Mouse (Mus musculus): ENCODE results near the gene Plekhh1. TPM values are rescaled to one million over a fixed set of nuclear protein-coding genes. Genes with fewer than 3 reads are reported as not detected.
"Not testable (repeated sequence)": the region's sequence is repeated elsewhere in the genome, so short reads cannot be mapped to it uniquely, and the experiment has no call there.

Gene Plekhh1
- total and polyA plus RNA-seq, 2 experiments from 2014 or later = 0.86 to 4.8 TPM

DNA sequence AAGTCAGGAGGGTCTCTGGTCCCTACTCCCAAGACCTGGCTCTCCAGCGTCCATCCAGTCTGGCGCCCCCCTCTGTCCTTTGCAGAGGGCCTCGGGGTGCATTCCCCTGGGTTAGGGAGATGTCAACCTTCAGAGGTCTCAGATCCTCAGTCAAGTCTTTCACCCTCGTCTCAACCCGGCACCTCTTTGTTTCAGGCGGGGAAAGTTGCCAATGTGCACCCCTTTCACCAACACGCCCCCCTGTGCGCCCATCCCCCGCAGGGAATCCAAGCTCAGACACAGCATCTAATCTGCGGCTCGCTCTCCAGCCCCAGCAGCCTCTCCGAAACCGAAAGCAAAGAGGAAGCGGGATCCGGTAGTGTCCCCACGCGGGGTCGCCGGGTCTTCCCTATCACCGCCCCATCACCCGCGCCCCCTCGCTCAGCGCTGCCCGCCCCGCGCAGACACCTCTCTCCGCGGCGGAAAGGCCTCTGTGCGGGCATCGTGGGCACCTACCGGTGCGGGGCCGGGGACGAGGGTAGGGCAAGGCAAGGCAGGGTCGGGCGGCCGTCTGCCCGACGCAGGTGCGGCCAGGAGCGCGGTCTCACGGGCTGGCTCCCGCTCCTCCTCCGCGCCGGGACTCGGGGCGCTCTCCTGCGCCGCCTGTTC, 22.4 kb upstream of the Plekhh1 start:
- Histone ChIP-seq H3K27ac (ENCODE audit: low read depth, low read length) (peak overlapping the region; percentile 89), H3K9me3 (ENCODE audit: low read length) (no peaks in the 10 kb centered on the region), H3K4me3 (ENCODE audit: low read depth, low read length) (peak overlapping the region; percentile 93), H3K9ac (peak overlapping the region; percentile 95), H3K36me3 (ENCODE audit: insufficient read depth) (no peaks in the 10 kb centered on the region), H3K27me3 (ENCODE audit: insufficient read depth, low read length) (no peaks in the 10 kb centered on the region), H3K4me1 (ENCODE audit: insufficient read depth) (peaks cover 16% of the 10 kb centered on the region; the same call in 1 of the 2 replicates), H3K4me2 (ENCODE audit: low read depth) (peak overlapping the region; percentile 84)
- WGBS = under 1% methylated on average over 44 of the region's 53 CpGs
- TF ChIP-seq CTCF (IDR thresholded peaks at IDR 0.05; ENCODE audit: low read depth) = peak; percentile 65
- peak; percentile 80 for DNase-seq
- ATAC-seq = peak; percentile 74

DNA sequence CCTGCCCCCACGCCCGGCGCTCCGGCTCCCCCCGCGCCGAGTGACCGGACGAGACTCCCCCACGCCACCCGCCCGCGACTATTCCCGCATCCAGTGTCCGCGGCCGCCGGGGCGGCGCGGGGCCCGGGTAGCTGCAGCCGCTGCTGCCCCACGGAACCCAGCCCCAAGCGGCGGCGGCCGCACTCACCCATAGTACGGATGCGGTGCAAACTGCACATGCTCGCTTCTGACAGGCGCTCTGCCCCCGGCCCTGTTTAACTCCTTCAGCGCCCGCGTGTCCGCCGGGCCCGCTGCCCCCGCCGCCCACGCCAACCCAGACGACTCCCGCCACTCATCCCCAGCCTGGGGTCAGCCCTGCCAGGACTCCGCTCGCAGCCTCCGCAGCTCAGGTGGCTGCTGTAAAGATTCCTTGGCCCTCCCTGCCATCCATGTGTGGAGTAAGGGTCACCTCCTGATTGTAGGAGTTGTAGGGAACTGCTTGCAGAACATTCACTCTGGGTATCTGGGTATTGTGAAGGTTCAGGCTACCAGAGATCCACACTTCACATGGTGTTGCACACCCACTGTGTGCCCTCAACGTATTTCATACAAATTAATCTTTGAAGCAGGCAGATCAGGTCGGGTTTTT, 21.7 kb upstream of the Plekhh1 start, which contains the start of gene Tmem229b:
Gene Tmem229b, minus strand, starts transcription at position 502 of the 628 bp plus-strand sequence.
- peak within 1 kb of the TSS; percentile 93 for H3K4me3 ChIP-seq (ENCODE audit: low read depth, low read length)
- DNase-seq (peak; percentile 80), ATAC-seq (peak; percentile 95)
- peaks cover 16% of the 10 kb centered on the region; the same call in 1 of the 2 replicates for H3K4me1 ChIP-seq (ENCODE audit: insufficient read depth)
- TF ChIP-seq CTCF (IDR thresholded peaks at IDR 0.05; ENCODE audit: low read depth) = no peak
- WGBS = under 1% methylated on average over 47 of the region's 49 CpGs
- H3K27ac ChIP-seq (ENCODE audit: low read depth, low read length) = peak within 1 kb of the TSS; percentile 89
- peak within 1 kb of the TSS; percentile 95 for H3K9ac ChIP-seq
- H3K27me3 ChIP-seq (ENCODE audit: insufficient read depth, low read length) = no peaks in the 10 kb centered on the region
- no peaks in the 10 kb centered on the region for H3K9me3 ChIP-seq (ENCODE audit: low read length)
- H3K36me3 ChIP-seq (ENCODE audit: insufficient read depth) = no peaks in the 10 kb centered on the region
- peak within 1 kb of the TSS; percentile 84 for H3K4me2 ChIP-seq (ENCODE audit: low read depth)

DNA sequence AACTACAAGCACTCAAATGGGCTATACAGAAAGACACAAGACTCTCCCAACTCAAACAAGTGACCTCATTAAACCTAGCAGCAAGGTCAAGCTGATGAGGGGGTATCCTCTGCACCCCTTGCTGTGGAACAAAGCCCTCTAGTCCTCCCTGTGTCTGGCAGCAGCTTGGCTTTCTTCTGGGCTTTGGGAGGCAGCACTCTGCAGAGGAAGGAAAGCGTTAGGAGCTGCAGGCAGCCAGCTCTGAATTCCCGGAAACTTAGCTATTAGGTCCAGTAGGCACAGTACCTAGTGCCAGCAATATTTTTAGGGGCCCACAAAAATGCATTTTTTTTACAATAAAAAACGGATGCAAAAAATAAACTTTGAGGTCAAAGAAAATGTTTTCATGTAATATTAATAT, 18.4 kb upstream of the Plekhh1 start:
- Histone ChIP-seq H3K27me3 (ENCODE audit: insufficient read depth, low read length) (no peaks in the 10 kb centered on the region), H3K4me3 (ENCODE audit: low read depth, low read length) (no peak overlapping the region), H3K4me1 (ENCODE audit: insufficient read depth) (peaks cover 13% of the 10 kb centered on the region; the same call in 1 of the 2 replicates), H3K9me3 (ENCODE audit: low read length) (no peaks in the 10 kb centered on the region), H3K9ac (no peak overlapping the region), H3K27ac (ENCODE audit: low read depth, low read length) (no peak overlapping the region), H3K4me2 (ENCODE audit: low read depth) (no peak overlapping the region), H3K36me3 (ENCODE audit: insufficient read depth) (no peaks in the 10 kb centered on the region)
- no peak for ATAC-seq
- DNase-seq = no peak
- WGBS = 33% methylated on average over 3 of the region's 3 CpGs
- TF ChIP-seq CTCF (IDR thresholded peaks at IDR 0.05; ENCODE audit: low read depth) = no peak

DNA sequence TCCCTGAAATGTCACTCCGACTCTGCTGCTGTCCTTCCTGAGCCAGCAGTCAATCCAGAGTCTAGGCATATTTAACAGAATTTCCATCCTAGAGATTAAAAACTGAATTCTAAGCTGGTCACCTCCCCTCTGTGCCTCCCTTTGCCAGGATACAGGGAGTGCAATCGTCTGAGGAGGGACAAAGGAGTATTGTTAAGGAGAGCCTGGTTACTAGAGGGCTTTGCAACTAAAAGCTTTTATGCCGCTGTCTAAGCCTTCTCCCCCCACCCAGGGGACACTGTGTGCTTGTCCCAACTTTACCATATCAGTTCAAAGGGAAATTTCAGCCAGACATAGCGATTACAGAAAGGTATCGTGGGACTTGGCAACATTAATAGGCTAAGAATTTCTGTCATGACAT, 12.9 kb upstream of the Plekhh1 start:
- no peaks in the 10 kb centered on the region for H3K4me1 ChIP-seq (ENCODE audit: insufficient read depth)
- H3K36me3 ChIP-seq (ENCODE audit: insufficient read depth) = no peaks in the 10 kb centered on the region
- H3K27ac ChIP-seq (ENCODE audit: low read depth, low read length) = no peak overlapping the region
- H3K9me3 ChIP-seq (ENCODE audit: low read length) = no peaks in the 10 kb centered on the region
- no peak overlapping the region for H3K4me3 ChIP-seq (ENCODE audit: low read depth, low read length)
- 0 out of 2 replicates have a peak, but pooled peaks have one; percentile 25 for ATAC-seq
- no peak overlapping the region for H3K4me2 ChIP-seq (ENCODE audit: low read depth)
- H3K27me3 ChIP-seq (ENCODE audit: insufficient read depth, low read length) = no peaks in the 10 kb centered on the region
- WGBS = 10% methylated on average over 5 of the region's 5 CpGs
- H3K9ac ChIP-seq = no peak overlapping the region
- no peak for DNase-seq
- TF ChIP-seq CTCF (IDR thresholded peaks at IDR 0.05; ENCODE audit: low read depth) = no peak

DNA sequence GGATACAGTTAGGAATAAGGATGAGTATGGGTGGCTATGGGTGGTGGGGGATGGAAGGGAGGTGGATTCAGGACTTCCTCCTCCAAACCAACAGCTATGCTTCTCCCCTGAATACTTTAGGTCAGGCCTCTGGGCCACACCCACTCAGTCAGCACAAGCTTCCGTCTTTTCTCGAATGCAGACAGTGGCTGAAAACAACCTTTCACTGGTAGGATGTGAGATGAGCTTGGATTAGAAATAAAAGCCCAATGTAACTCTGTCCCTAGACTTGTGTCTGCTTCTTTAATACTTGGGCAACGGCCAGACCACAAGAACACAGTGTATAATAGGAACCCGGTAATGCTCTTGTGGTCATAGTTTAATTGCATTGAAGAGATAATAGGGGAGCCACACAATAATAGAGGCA, 11.0 kb upstream of the Plekhh1 start:
- ATAC-seq (no peak), DNase-seq (no peak)
- 38% methylated on average over 4 of the region's 4 CpGs for WGBS
- Histone ChIP-seq H3K4me3 (ENCODE audit: low read depth, low read length) (no peak overlapping the region), H3K27ac (ENCODE audit: low read depth, low read length) (no peak overlapping the region), H3K36me3 (ENCODE audit: insufficient read depth) (no peaks in the 10 kb centered on the region), H3K9me3 (ENCODE audit: low read length) (no peaks in the 10 kb centered on the region), H3K4me2 (ENCODE audit: low read depth) (no peak overlapping the region), H3K27me3 (ENCODE audit: insufficient read depth, low read length) (no peaks in the 10 kb centered on the region), H3K4me1 (ENCODE audit: insufficient read depth) (no peaks in the 10 kb centered on the region), H3K9ac (no peak overlapping the region)
- no peak for TF ChIP-seq CTCF (IDR thresholded peaks at IDR 0.05; ENCODE audit: low read depth)

DNA sequence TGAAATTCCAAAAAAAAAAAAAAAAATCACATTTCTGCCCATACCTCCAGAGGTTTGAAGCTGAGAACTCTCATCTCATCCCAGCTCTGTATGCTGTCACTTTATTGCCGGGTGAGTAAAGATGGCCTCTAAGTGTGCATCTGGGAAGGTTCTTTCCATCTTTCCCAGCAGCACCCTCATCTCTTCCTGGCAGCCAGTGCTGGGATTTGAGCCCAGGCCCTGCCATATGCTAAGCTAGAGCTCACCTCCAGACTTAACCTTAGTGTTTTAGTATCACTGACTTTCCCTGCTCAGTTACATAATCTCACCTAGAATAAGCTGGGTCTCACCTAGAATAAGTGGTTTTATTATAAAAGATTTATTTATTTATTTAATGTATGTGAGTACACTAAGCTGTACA, 7.1 kb upstream of the Plekhh1 start:
- H3K27ac ChIP-seq (ENCODE audit: low read depth, low read length) = no peak overlapping the region
- no peak for TF ChIP-seq CTCF (IDR thresholded peaks at IDR 0.05; ENCODE audit: low read depth)
- no peak overlapping the region for H3K4me3 ChIP-seq (ENCODE audit: low read depth, low read length)
- ATAC-seq (no peak), DNase-seq (no peak)
- no peaks in the 10 kb centered on the region for H3K36me3 ChIP-seq (ENCODE audit: insufficient read depth)
- no peak overlapping the region for H3K9ac ChIP-seq
- 79% methylated on average over 1 of the region's 1 CpGs for WGBS
- no peaks in the 10 kb centered on the region for H3K9me3 ChIP-seq (ENCODE audit: low read length)
- no peak overlapping the region for H3K4me2 ChIP-seq (ENCODE audit: low read depth)
- H3K27me3 ChIP-seq (ENCODE audit: insufficient read depth, low read length) = no peaks in the 10 kb centered on the region
- no peaks in the 10 kb centered on the region for H3K4me1 ChIP-seq (ENCODE audit: insufficient read depth)

DNA sequence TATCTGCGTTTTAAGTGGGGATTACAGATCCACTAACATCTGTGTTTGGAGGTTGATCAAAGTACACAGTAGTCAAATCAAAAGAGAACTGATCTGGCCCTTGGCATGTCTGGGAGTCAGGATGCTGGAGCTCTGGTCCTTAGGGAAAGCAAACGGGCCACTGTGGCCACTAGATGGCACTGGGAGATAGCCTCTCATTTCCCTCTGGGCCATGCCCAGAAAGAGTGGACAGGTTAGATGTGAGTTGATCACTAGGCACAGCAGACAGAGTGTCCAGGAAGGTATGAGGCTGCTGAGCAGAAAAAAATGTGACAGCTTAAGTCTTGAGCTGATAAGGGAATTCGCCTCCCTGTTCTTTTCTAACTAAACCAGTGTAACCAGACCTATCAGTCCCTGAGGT, 6.1 kb upstream of the Plekhh1 start:
- H3K27me3 ChIP-seq (ENCODE audit: insufficient read depth, low read length) = no peaks in the 10 kb centered on the region
- no peaks in the 10 kb centered on the region for H3K4me1 ChIP-seq (ENCODE audit: insufficient read depth)
- TF ChIP-seq CTCF (IDR thresholded peaks at IDR 0.05; ENCODE audit: low read depth) = peak; percentile 79
- ATAC-seq (peak; percentile 51; the same call in 1 of the 2 replicates), DNase-seq (peak; percentile 55)
- H3K27ac ChIP-seq (ENCODE audit: low read depth, low read length) = no peak overlapping the region
- H3K4me2 ChIP-seq (ENCODE audit: low read depth) = no peak overlapping the region
- WGBS = 19% methylated on average over 3 of the region's 3 CpGs
- no peaks in the 10 kb centered on the region for H3K9me3 ChIP-seq (ENCODE audit: low read length)
- no peak overlapping the region for H3K4me3 ChIP-seq (ENCODE audit: low read depth, low read length)
- H3K36me3 ChIP-seq (ENCODE audit: insufficient read depth) = no peaks in the 10 kb centered on the region
- H3K9ac ChIP-seq = no peak overlapping the region

DNA sequence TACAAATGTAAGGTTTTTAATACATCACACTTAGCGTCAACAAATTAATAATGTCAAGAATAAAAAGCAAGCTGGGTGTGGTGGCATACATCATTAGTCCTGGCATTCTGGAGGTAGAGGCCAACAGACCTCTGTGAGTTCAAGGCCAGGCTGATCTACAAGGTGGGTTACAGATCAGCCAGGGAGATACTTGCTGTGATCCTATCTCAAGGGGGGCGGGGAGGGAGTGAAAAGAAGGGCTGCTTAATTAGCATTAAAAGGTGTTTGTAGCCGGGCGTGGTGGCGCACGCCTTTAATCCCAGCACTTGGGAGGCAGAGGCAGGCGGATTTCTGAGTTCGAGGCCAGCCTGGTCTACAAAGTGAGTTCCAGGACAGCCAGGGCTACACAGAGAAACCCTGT, 1.4 kb upstream of the Plekhh1 start:
- not testable (repeated sequence) for H3K27me3 ChIP-seq (ENCODE audit: insufficient read depth, low read length); ATAC-seq; H3K4me3 ChIP-seq (ENCODE audit: low read depth, low read length); H3K4me1 ChIP-seq (ENCODE audit: insufficient read depth); DNase-seq; H3K27ac ChIP-seq (ENCODE audit: low read depth, low read length); H3K4me2 ChIP-seq (ENCODE audit: low read depth); H3K9ac ChIP-seq; H3K9me3 ChIP-seq (ENCODE audit: low read length); H3K36me3 ChIP-seq (ENCODE audit: insufficient read depth)
- WGBS = 93% methylated on average over 7 of the region's 8 CpGs
